Mouse (Mus musculus) lung, postnatal 4 days (tissue): ENCODE measurements around the gene Kcnd2.
"Not testable (repeated sequence)": the region's sequence is repeated elsewhere in the genome, so short reads cannot be mapped to it uniquely, and the experiment has no call there.

Experiments used
- DNase-seq, 2 experiments: peaks; one replicate each; pipeline ENCODE4 v3.0.0; 2021

Gene Kcnd2

GRCm38 (mm10) chr6:21215491-21216191 is at the start of gene Kcnd2:
Gene Kcnd2 (plus strand): TSS chr6:21215503.
- no peak for DNase-seq

- DNase-seq, result no peak
Measured at GRCm38 (mm10) chr6:21166611-21167010, 48.7 kb upstream of the Kcnd2 start.

GRCm38 (mm10) chr6:21195341-21195740 is 20.0 kb upstream of the Kcnd2 start:
- no peak for DNase-seq

GRCm38 (mm10) chr6:21213865-21214672 is 1.2 kb upstream of the Kcnd2 start:
- DNase-seq, result peak in 1 of 2 experiments; percentile 20

GRCm38 (mm10) chr6:21214673-21215490 is 421 bp upstream of the Kcnd2 start:
- DNase-seq, result peak; percentile 5 to 22

- DNase-seq, result no peak
Measured at GRCm38 (mm10) chr6:21216206-21217020, 1.1 kb downstream of the Kcnd2 start.

GRCm38 (mm10) chr6:21217156-21217555 is 1.9 kb downstream of the Kcnd2 start:
- no peak for DNase-seq

GRCm38 (mm10) chr6:21226124-21226523 is 10.8 kb downstream of the Kcnd2 start:
- no peak for DNase-seq

- no peak for DNase-seq
Measured at GRCm38 (mm10) chr6:21259031-21259430, 43.7 kb downstream of the Kcnd2 start.

- no peak for DNase-seq
Measured at GRCm38 (mm10) chr6:21267897-21268296, 52.6 kb downstream of the Kcnd2 start.

GRCm38 (mm10) chr6:21277343-21277933 is 62.1 kb downstream of the Kcnd2 start:
- DNase-seq, result no peak

GRCm38 (mm10) chr6:21304943-21305342 is 89.6 kb downstream of the Kcnd2 start:
- no peak for DNase-seq

GRCm38 (mm10) chr6:21310159-21310558 is 94.9 kb downstream of the Kcnd2 start:
- no peak for DNase-seq

- no peak for DNase-seq
Measured at GRCm38 (mm10) chr6:21321407-21321806, 106.1 kb downstream of the Kcnd2 start.

- no peak for DNase-seq
Measured at GRCm38 (mm10) chr6:21322211-21322610, 106.9 kb downstream of the Kcnd2 start.

GRCm38 (mm10) chr6:21325251-21325650 is 109.9 kb downstream of the Kcnd2 start:
- no peak for DNase-seq

- DNase-seq, result no peak
Measured at GRCm38 (mm10) chr6:21327081-21327737, 111.9 kb downstream of the Kcnd2 start.

GRCm38 (mm10) chr6:21385298-21385697 is 170.0 kb downstream of the Kcnd2 start:
- not testable (repeated sequence) for DNase-seq

GRCm38 (mm10) chr6:21391776-21392175 is 176.5 kb downstream of the Kcnd2 start:
- no peak for DNase-seq

- no peak for DNase-seq
Measured at GRCm38 (mm10) chr6:21413656-21414055, 198.4 kb downstream of the Kcnd2 start.

- DNase-seq, result no peak
Measured at GRCm38 (mm10) chr6:21418246-21418645, 202.9 kb downstream of the Kcnd2 start.
